Mouse (Mus musculus): ENCODE measurements at regions not wholly inside any gene's neighbourhood (a gene's known extent, or its start where the extent isn't known, plus 50 kb on each side); places are given as distances from the start of the nearest gene placed in this dataset.

GRCm38 (mm10) chr3:117265790-117266189, 94.9 kb downstream of the Plppr4 start:
- no peak for DNase-seq
- 60% methylated on average over 9 of the region's 9 CpGs for WGBS
- no peaks in the 10 kb centered on the region for H3K27me3 ChIP-seq (ENCODE audit: control insufficient read depth, insufficient read depth, low read length)
- no peaks in the 10 kb centered on the region for H3K4me1 ChIP-seq (ENCODE audit: control insufficient read depth, insufficient read depth, low read length)
- H3K27ac ChIP-seq (ENCODE audit: insufficient read depth, low read length): no peak overlapping the region
- no peak overlapping the region for H3K4me3 ChIP-seq (replicated peaks; ENCODE audit: insufficient read depth, low read depth, low read length)
- TF ChIP-seq CTCF (IDR thresholded peaks at IDR 0.05; ENCODE audit: borderline replicate concordance, insufficient read depth, low read depth, low read length): no peak
- no peak for TF ChIP-seq POLR2A (IDR thresholded peaks at IDR 0.05; ENCODE audit: borderline replicate concordance, insufficient read depth, low read length)

- no peaks in the 10 kb centered on the region for H3K4me1 ChIP-seq (ENCODE audit: control insufficient read depth, insufficient read depth, low read length)
- no peak overlapping the region for H3K27ac ChIP-seq (ENCODE audit: insufficient read depth, low read length)
- H3K4me3 ChIP-seq (replicated peaks; ENCODE audit: insufficient read depth, low read depth, low read length): no peak overlapping the region
- TF ChIP-seq CTCF (IDR thresholded peaks at IDR 0.05; ENCODE audit: borderline replicate concordance, insufficient read depth, low read depth, low read length) (no peak), POLR2A (IDR thresholded peaks at IDR 0.05; ENCODE audit: borderline replicate concordance, insufficient read depth, low read length) (no peak)
- no peaks in the 10 kb centered on the region for H3K27me3 ChIP-seq (ENCODE audit: control insufficient read depth, insufficient read depth, low read length)
- no peak for DNase-seq
Measured at GRCm38 (mm10) chr3:117247833-117248232, 112.8 kb downstream of the Plppr4 start.

- DNase-seq: no peak
- WGBS: 84% methylated on average over 6 of the region's 6 CpGs
- H3K4me1 ChIP-seq (ENCODE audit: control insufficient read depth, insufficient read depth, low read length): no peaks in the 10 kb centered on the region
- TF ChIP-seq POLR2A (IDR thresholded peaks at IDR 0.05; ENCODE audit: borderline replicate concordance, insufficient read depth, low read length) (no peak), CTCF (IDR thresholded peaks at IDR 0.05; ENCODE audit: borderline replicate concordance, insufficient read depth, low read depth, low read length) (no peak)
- no peak overlapping the region for H3K4me3 ChIP-seq (replicated peaks; ENCODE audit: insufficient read depth, low read depth, low read length)
- no peaks in the 10 kb centered on the region for H3K27me3 ChIP-seq (ENCODE audit: control insufficient read depth, insufficient read depth, low read length)
- H3K27ac ChIP-seq (ENCODE audit: insufficient read depth, low read length): no peak overlapping the region
Measured at GRCm38 (mm10) chr3:117241810-117242209, 118.9 kb downstream of the Plppr4 start.

GRCm38 (mm10) chr3:117226616-117227015, 134.1 kb downstream of the Plppr4 start:
- Histone ChIP-seq H3K27ac (ENCODE audit: insufficient read depth, low read length) (no peak overlapping the region), H3K4me3 (replicated peaks; ENCODE audit: insufficient read depth, low read depth, low read length) (no peak overlapping the region), H3K27me3 (ENCODE audit: control insufficient read depth, insufficient read depth, low read length) (no peaks in the 10 kb centered on the region), H3K4me1 (ENCODE audit: control insufficient read depth, insufficient read depth, low read length) (no peaks in the 10 kb centered on the region)
- DNase-seq: no peak
- 86% methylated on average over 3 of the region's 3 CpGs for WGBS
- no peak for TF ChIP-seq POLR2A (IDR thresholded peaks at IDR 0.05; ENCODE audit: borderline replicate concordance, insufficient read depth, low read length)
- no peak for TF ChIP-seq CTCF (IDR thresholded peaks at IDR 0.05; ENCODE audit: borderline replicate concordance, insufficient read depth, low read depth, low read length)

- no peak for DNase-seq
- WGBS: 86% methylated on average over 2 of the region's 2 CpGs
- TF ChIP-seq POLR2A (IDR thresholded peaks at IDR 0.05; ENCODE audit: borderline replicate concordance, insufficient read depth, low read length): no peak
- no peak for TF ChIP-seq CTCF (IDR thresholded peaks at IDR 0.05; ENCODE audit: borderline replicate concordance, insufficient read depth, low read depth, low read length)
- Histone ChIP-seq H3K27me3 (ENCODE audit: control insufficient read depth, insufficient read depth, low read length) (no peaks in the 10 kb centered on the region), H3K4me3 (replicated peaks; ENCODE audit: insufficient read depth, low read depth, low read length) (no peak overlapping the region), H3K4me1 (ENCODE audit: control insufficient read depth, insufficient read depth, low read length) (no peaks in the 10 kb centered on the region), H3K27ac (ENCODE audit: insufficient read depth, low read length) (no peak overlapping the region)
Measured at GRCm38 (mm10) chr3:117225041-117225440, 135.6 kb downstream of the Plppr4 start.

GRCm38 (mm10) chr3:117217952-117218351, 142.7 kb downstream of the Plppr4 start:
- no peak for DNase-seq
- Histone ChIP-seq H3K27ac (ENCODE audit: insufficient read depth, low read length) (no peak overlapping the region), H3K4me1 (ENCODE audit: control insufficient read depth, insufficient read depth, low read length) (no peaks in the 10 kb centered on the region), H3K27me3 (ENCODE audit: control insufficient read depth, insufficient read depth, low read length) (no peaks in the 10 kb centered on the region), H3K4me3 (replicated peaks; ENCODE audit: insufficient read depth, low read depth, low read length) (no peak overlapping the region)
- WGBS: 10% methylated on average over 1 of the region's 1 CpGs
- TF ChIP-seq CTCF (IDR thresholded peaks at IDR 0.05; ENCODE audit: borderline replicate concordance, insufficient read depth, low read depth, low read length) (no peak), POLR2A (IDR thresholded peaks at IDR 0.05; ENCODE audit: borderline replicate concordance, insufficient read depth, low read length) (no peak)

- WGBS: 91% methylated on average over 1 of the region's 1 CpGs
- DNase-seq: no peak
- TF ChIP-seq CTCF (IDR thresholded peaks at IDR 0.05; ENCODE audit: borderline replicate concordance, insufficient read depth, low read depth, low read length) (no peak), POLR2A (IDR thresholded peaks at IDR 0.05; ENCODE audit: borderline replicate concordance, insufficient read depth, low read length) (no peak)
- H3K27ac ChIP-seq (ENCODE audit: insufficient read depth, low read length): no peak overlapping the region
- no peaks in the 10 kb centered on the region for H3K27me3 ChIP-seq (ENCODE audit: control insufficient read depth, insufficient read depth, low read length)
- H3K4me3 ChIP-seq (replicated peaks; ENCODE audit: insufficient read depth, low read depth, low read length): no peak overlapping the region
- no peaks in the 10 kb centered on the region for H3K4me1 ChIP-seq (ENCODE audit: control insufficient read depth, insufficient read depth, low read length)
Measured at GRCm38 (mm10) chr3:117191903-117192302, 168.8 kb downstream of the Plppr4 start.

- WGBS: 15% methylated on average over 3 of the region's 3 CpGs
- no peak overlapping the region for H3K4me3 ChIP-seq (replicated peaks; ENCODE audit: insufficient read depth, low read depth, low read length)
- no peak for DNase-seq
- H3K4me1 ChIP-seq (ENCODE audit: control insufficient read depth, insufficient read depth, low read length): no peaks in the 10 kb centered on the region
- TF ChIP-seq CTCF (IDR thresholded peaks at IDR 0.05; ENCODE audit: borderline replicate concordance, insufficient read depth, low read depth, low read length) (no peak), POLR2A (IDR thresholded peaks at IDR 0.05; ENCODE audit: borderline replicate concordance, insufficient read depth, low read length) (no peak)
- no peak overlapping the region for H3K27ac ChIP-seq (ENCODE audit: insufficient read depth, low read length)
- no peaks in the 10 kb centered on the region for H3K27me3 ChIP-seq (ENCODE audit: control insufficient read depth, insufficient read depth, low read length)
Measured at GRCm38 (mm10) chr3:117188782-117189500, 171.7 kb downstream of the Plppr4 start.
